Mouse (Mus musculus) mouse embryonic stem cell (cell line): ENCODE results near the gene Gpr179.
"Not testable (repeated sequence)": the region's sequence is repeated elsewhere in the genome, so short reads cannot be mapped to it uniquely, and the experiment has no call there.

ENCODE experiments used
- in situ Hi-C, 2 experiments: fragments of 300-500 bp; cut with MboI; formaldehyde crosslinking; loops; 1 replicate in 1 of 2; 3 replicates in 1 of 2; pipeline ENCODE4 v1.14.3; 2019 to 2020; ENCODE audit warnings: low sequenced_read_pairs in 2 of 2, low pct_unique_long_range_greater_than_20kb in 1 of 2, mixed read lengths in 1 of 2; ENCODE audit not compliant: unreplicated experiment in 1 of 2

Gene Gpr179

DNA sequence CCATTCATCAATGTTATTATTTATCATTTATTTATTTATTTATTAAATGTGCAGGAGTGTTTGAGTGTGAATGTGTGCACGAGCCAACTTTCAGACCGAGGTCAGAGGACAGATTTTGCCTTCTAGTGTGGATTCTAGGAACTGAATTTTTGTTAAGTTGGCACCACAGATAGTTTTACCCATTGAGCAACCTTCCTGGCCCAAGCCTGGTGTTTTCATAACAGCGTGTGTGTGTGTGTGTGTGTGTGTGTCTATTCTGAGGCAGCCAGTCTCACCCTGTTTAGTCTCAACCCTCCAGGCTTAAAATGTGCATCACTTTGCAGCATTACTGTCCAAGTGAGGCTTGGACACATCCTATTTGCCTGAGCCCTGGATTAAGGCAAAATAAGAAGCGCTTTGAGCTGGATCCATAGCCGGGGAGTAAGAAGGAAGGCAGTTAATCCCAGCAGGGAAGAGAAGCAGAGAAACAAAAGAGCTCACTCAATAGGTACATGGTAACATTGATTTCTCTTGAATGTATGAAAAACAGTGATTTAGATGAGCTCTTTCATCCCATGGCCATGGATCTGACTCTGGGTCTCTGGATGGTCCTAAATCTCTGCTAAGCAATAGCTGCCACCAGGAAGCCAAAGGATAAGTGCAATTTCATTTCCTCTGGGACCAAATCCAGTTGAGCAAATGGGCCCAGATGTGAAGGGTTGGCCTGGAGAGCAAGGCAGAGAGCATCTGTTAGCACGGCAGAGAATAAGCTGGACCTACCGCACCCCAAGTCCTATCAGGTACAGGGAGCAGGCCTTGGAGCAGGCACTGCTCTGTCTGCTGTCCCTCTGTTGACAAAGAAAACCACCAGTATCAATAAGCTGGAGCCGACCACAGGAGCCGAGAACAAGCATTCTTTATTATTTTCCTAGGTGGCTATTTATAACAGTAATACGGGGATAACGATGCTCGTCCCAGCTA is 20.4 kb downstream of the Gpr179 start:
- in situ Hi-C loops: no loop called here

DNA sequence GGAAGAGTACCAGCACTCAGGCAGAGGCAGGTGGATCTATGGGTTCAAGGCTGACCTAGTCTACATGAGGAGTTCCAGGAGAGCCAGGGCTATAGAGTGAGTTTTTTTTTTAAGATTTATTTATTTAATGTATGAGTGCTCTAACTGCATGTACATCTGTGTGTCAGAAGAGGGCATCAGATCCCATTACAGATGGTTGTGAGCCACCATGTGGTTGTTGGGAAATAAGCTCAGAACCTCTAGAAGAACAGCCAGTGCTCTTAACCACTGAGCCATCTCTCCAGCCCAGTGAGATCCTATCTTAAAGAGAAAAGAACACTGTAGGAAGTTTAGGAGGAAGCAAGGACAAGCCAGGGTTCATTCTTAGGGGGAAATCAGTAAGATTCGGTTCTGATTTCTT is 21.6 kb downstream of the Gpr179 start:
- in situ Hi-C loops: no loop called here

DNA sequence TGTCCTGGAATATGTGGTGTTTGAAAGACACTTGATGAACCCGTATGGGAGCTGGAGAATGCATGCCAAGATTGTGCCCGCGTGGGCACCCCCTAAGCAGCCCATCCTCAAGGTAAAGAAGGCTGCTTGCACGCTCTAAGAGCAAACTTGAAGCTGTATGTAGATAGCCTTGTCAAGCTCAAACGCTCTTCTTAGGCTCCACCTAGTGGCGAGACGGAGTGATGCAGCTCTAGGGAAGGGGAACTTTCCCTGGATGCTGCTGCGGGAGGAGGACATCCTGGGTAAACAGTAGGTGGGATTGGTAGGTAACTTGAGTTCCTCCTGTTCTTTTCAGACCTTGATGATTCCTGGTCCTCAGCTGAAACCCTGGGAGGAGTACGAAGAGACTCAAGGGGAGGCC is 23.7 kb downstream of the Gpr179 start:
- in situ Hi-C loops: no loop called here

DNA sequence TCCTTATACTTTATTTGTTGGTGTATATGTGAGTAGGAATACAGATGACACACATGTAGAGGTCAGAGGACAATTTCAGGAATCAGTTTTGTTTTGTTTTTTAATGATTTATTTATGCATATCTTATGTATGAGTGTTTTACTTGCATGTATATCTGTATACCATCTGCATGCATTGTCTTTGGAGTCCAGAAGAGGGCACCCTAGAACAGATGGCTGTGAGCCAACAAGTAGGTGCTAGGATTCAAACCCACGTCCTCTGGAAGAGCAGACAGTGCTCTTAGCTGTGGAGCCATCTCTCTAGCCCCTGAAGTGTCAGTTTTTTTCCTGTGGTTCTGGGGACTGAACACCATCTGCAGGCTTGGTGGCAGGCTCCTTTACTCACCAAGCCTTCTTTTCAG is 26.7 kb downstream of the Gpr179 start:
- in situ Hi-C loops: no loop called here

DNA sequence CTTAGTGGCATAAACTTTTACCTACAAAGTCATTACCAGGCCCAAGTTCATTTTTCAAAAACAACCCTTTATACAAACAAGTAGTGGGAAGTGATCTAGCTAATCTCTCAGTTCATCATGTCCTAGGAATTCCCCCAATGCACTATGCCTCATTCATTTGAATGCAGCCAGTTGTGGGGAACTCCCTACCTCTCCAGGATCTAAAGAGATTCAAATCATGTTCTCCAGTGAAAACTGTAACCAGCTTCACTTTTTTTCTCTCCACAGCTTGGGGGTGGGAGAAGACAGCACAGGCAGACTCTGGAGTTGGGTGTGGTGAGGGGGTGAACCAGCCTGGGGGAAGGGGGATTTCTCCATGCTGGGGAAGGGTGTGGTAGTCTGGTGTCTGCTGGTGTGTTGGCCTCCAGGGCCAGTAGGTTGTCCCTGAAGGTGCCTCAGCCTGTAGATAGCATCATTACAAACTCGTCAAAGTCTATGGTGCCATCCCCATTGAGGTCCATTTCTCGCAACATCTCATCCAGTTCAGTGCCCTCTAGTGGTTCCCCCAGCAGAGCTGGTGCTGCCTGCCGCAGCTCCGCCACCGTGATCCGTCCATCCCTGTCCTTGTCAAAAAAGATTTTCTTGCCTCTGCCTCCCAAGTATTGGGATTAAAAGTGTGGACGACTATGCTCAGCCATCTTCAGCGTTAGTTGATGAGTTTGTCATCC is 29.8 kb downstream of the Gpr179 start:
- in situ Hi-C loops: not testable (repeated sequence)

DNA sequence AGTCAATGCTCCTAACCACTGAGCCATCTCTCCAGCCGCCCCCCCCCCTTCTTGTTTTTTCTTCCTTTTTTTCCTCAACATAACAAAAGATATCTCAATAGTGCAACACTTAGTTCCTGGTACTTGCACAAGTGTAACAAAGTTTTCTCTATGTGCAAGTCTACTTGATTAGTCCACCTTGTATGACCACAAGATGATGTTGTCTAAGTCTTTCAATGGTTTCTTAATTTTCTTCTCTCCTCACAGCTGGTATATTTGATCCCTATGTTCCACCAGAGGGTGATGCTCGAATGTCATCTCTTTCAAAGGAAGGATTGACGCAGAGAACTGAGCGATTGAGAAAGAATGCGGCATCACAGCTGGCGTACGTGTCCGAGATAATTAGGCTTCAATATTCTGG is 30.7 kb downstream of the Gpr179 start:
- in situ Hi-C loops: no loop called here

DNA sequence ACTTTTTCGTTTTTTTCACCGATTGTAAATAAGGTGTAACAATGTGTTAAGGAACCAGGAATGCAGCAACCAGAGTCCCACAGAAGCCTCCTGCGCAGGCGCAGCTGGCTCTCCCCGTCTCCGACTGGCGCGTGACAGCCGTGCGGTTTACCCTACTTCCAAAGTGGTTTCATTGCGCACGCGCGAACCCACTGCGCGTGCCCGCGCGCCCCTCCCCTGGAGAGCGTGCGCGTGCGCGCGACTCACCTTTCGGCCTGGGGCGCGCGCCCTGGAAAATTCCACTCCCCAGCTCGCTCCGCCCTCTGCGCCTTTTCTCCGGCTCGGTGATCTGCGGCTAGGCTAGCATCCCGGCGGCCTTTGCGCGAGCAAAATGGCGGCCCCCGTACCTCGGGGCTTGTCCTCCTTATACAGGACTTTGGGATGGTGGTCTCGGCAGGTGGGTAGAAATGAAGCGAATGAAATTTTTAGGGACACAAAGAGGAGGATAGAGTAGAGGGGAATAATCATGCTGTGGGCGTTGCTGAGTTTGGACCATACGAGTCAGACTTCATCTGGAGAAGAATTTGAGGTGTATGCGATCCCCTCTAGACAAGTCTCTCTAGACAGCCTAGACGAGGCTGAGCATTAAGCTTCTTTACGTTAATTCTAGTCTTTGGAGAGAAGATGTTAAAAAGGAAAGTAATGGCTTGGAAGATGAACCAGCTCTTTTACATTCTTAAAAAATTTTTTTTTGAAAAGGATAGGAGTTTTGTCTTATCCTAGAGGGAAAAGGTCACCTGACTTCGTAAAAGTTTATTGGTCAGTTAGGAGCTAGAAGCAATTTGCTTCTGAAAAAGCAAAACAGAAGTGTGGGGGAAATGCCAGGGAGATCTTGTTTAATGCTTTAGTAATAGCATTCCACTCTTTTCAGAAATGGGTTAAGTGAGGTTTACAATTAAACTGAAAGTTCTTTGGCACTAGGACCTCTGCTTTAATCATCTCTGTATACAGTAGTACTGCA is 36.1 kb downstream of the Gpr179 start, which contains the start of gene Mrpl45:
TSS of gene Mrpl45 (plus strand) at position 213 of the 1,000 bp plus-strand sequence.
- in situ Hi-C loops: no loop called here

DNA sequence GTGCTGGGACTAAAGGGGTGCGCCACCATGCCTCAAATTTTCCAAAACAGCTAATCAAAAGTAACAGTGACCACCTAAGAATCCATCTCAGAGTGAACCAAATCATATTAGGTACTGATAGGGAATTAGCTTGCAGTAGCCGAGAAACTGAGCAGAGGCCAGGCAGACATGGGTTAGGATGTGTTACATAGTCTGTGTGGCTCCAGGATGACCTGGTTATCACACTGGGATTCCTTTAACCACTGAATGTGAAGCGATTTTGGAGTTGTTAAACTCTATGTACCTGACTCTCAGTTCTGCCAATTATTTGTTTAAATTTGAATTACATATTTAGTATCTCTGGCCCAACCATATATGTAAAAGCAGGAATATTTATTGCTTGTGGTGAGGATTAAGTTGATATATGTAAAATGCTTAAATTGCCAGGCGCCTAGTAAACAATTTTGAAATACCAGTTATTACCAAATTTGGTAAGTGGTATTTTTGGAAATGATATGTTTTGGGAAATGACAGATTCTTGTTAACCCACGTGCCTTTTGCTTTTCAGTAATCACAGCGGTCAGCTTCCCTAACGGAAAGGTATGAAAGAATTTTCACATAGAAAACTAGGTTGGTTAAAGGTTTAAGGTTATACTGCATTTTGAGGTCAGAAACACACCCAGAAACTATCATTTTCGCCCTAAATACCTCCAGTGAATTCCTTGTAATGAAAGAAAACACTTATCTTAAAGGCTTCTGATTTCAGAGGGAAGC is 37.0 kb downstream of the Gpr179 start:
- in situ Hi-C loops: no loop called here

DNA sequence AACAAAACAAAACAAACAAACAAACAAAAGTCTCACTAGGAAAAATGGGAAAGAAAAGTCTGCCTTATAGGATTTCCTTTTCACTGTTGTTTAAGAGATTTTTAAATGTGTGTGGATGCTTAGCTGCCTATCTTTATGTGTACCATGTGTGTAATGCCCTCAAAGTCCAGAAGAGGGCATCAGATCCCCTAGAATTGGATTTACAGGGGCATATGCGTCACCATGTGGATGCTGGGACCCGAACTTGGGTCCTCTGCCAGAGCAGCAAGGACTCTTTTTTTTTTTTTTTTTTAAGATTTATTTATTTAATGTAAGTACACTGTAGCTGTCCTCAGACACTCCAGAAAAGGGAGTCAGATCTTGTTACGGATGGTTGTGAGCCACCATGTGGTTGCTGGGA is 37.8 kb downstream of the Gpr179 start:
- in situ Hi-C loops: no loop called here

DNA sequence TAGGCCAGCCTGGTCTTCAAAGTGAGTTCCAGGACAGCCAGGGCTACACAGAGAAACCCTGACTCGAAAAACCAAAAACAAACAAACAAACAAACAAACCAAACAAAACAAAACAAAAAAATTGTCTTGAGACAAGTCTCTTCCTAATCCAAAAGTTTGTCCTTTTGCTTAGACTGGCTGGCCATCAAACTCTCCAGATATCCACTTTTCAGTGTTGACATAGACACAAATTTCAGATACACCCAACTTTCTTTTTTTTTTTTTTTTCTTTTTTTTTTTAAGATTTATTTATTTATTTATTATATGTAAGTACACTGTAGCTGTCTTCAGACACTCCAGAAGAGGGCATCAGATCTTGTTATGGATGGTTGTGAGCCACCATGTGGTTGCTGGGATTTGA is 39.0 kb downstream of the Gpr179 start:
- in situ Hi-C loops: not testable (repeated sequence)

DNA sequence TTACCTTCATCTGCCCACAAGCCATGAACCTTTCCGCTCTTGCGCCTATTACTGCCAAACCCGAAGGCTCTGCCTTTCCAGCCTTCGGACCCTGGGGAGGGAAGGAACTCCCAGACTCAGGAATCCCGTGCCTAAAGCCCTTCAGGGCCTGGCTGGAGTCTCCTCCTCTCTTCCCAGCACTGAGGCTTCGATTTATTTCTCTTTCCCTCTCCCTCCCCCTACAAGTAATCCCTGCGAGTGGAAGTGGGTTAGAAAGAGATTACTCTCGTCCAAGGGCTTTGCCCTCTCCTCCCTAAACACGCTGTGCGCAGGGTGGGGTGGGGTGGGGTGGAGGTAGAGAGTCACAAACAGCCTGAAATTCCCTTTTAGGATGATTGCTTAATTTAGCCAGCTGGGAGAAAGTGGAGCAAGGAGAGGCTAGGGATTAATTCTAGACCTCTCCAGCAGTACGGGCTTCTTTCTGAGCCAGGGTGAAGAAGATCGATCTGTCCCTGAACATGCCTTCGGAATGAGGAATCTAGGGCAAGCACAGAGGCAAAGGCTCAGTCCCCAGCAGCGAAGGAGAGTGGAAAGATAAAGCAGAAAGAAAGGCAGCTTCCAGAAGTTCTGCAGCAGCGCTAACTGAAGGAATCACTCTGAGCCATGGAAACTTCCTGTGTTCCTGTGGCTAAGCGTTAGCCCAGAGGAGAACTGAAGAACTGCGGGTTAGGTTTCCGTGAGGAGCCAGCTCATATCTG is 40.8 kb downstream of the Gpr179 start:
- in situ Hi-C loops: no loop called here

DNA sequence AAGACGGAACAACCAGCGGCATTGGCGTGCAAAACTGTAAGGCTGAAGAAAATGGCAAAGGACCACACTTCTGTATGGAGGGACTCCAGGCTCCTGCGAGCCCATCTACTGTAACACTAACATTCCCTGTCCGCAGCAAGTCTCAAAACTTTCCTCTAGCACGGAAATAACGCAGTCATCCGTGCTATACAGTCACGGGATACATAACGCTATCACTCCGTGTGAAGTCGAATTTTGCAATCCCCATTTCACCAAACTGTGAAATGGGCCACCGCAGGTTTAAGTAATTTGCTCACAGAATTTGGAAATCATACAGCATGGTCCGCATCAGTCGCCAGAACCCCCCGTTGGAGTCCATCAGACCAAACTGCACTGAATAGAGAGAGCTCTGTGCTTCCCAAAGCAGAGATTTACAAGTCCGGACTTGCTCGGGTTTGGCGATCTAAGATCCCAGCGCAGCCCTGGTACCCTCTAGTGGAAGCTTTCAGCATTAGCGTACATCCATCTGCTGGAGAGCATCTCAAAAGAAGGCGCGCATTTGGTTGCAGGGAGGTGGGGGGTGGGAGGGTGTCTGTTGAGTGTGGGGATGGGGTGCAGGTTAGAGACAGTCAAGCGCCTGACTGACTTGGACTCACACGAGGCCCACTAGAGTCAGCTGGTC is 41.8 kb downstream of the Gpr179 start:
- in situ Hi-C loops: no loop called here

DNA sequence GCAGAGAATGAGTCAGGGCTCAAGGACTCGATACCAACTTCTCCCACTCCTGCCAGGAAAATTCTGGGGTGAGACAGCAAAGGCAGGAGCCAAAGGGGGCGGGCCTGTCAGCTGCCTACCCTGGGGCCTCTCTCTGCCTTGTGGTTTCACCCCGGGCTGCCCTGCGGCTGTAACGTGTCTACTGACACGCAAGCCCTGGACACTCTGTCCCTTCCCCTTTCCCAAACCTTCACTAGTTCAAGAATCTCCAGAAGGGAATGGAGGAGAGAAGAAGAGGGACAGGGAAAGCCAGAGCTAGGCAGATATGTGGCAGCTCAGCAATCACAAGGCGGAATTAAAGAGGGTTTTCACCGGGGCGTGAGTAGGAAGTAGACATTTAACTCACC is 42.4 kb downstream of the Gpr179 start:
- in situ Hi-C loops: no loop called here

DNA sequence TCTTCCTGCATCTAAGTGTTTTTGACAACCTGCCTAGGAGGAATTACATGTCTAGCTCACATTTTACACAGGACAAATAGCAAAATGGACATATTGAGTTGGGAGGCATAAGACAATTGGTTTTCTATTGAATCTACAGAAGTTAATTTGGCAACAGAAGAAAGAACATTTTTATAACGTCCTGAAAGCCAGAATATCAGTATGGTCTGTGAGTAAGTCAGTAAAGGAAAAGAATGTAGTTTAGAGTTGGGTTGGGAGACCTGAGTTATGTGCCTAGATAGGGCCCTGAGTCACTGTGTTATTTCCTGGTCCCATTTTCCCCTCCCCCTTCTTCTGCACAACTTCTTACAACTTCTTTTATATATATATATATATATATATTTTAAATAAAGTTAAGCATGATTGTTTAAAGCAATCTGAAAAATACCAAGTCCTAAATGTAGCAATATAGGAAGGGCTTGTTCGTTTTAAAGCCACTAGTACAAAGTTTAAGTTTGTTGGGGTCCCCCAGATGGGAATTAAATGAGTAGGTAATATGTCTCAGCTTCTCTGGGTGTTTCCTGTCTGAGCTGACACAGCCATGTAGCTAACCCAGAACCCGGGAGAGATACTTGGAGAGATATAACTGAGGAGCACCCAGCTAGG is 42.9 kb downstream of the Gpr179 start:
- in situ Hi-C loops: no loop called here

DNA sequence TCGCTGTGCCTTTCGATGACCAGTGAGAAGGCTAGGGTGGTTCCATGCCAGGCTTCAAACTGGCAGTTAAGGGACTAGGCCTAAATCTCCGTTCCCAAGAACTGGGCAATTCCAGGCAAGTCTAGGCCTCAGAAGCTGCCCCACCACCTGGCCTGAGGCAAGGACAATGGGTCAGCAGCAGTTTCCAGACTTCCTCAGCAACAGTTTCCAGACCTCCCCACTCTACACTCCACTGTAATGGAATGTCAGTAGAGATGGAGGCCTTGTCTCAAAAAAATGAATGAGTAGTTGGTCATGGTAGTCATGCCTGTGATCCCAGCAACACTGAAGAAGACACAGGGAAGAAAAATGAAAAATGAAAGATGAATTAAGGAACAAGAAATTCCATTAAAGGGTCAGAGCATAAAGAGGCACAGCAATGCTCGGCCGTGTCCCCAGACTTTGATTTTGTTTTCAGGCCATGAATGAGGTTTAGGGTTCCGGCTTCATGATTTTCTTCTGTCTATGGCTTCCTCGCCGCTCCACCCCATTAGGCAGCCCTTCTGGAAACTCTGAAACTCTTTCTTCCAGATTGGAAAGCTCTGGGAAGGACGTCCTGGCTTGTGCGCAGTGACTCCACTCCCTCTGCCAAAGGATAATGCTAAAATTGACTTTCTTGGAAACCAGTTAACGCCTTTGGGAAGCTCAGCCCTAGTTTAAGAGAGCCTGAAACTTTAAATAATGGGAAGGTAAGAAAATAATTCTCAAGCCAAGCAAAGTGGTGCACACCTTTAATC is 44.4 kb downstream of the Gpr179 start:
- in situ Hi-C loops: no loop called here

DNA sequence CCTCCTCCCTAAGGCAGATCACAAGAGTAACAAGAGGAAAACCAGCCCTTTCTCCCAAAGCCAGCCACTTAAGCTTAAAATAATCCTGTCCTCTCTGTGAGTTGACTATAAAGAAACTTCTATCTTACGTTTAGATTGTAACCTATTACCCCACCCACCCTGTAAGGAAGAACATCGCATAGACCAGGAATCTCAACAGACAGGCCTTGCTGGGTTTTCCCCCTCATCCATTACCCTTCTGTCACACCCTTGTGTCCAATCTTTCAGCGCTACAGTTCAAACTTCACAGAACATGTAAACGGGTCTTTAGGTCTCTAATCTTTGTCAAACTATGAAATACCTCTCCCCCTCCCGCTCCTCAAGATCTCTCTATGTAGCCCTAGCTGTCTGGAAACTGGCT is 47.2 kb downstream of the Gpr179 start:
- in situ Hi-C loops: no loop called here
